ENCODE assay signal across 28 mouse cellular contexts in the genomic region with DNA sequence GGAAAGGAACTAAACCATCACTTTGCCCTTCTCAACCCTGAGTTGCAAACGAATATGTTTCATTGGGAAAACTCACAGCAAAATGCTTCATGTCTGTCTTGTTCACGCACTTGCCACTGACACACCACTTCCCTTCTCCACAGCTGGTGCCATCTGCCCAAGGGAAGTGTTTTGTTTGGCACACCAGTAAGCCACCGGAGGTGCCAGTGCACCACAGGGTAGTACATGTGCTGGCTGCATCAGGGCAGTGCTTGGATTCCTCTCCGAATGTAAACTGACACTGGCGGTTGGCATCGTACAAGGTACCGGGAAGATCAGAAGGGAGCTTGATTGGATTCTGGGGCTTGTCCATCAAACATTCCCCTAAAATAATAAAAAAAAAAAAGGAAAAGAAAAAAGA. TPM values are rescaled to one million over a fixed set of nuclear protein-coding genes. Genes with fewer than 3 reads are reported as not detected.
A peak's percentile ranks its signal among the peaks of the same experiment; 100 is the strongest.
DNase-seq lines count a peak whose midpoint lies in the region; ATAC-seq and TF ChIP-seq lines count a peak whose summit lies in the region.
"Had no signal": no experiment of that assay in that cellular context is flagged by ENCODE, and none has a peak within 500 bp of the region (broad histone marks: within the 10 kb centered on the region; RNA-seq: fewer than 3 reads in every experiment).

No protein-coding gene starts in this region.

- H3K9ac ChIP-seq in heart, embryonic 12.5 days: no peak overlapping the region
- H3K9ac ChIP-seq in kidney, embryonic 14.5 days (ENCODE audit: low read depth, low read length): no peak overlapping the region
- no peak overlapping the region for H3K9ac ChIP-seq in lung, postnatal 0 days (replicated peaks; ENCODE audit: low read depth)
- H3K9ac ChIP-seq: embryonic facial prominence, embryonic 15.5 days; forebrain, embryonic 15.5 days; liver, embryonic 15.5 days; lung, embryonic 15.5 days; midbrain, embryonic 12.5 days; neural tube, embryonic 15.5 days; stomach, embryonic 15.5 days had no signal

- H3K27me3 ChIP-seq in heart, embryonic 12.5 days (replicated peaks): no peaks in the 10 kb centered on the region
- no peaks in the 10 kb centered on the region for H3K27me3 ChIP-seq in kidney, embryonic 14.5 days (ENCODE audit: control insufficient read depth, insufficient read depth, low read length)
- no peaks in the 10 kb centered on the region for H3K27me3 ChIP-seq in lung, postnatal 0 days (replicated peaks; ENCODE audit: insufficient read depth, low read length)
- H3K27me3 ChIP-seq: embryonic facial prominence, embryonic 15.5 days; forebrain, embryonic 15.5 days; lung, embryonic 15.5 days; neural tube, embryonic 15.5 days; stomach, embryonic 15.5 days had no signal

- no peak for TF ChIP-seq EP300 in lung, postnatal 0 days (IDR thresholded peaks at IDR 0.05)

- H3K27ac ChIP-seq in heart, embryonic 12.5 days (ENCODE audit: poor library complexity, severe bottlenecking): no peak overlapping the region
- H3K27ac ChIP-seq in kidney, embryonic 14.5 days (ENCODE audit: low read depth, low read length): no peak overlapping the region
- no peak overlapping the region for H3K27ac ChIP-seq in lung, postnatal 0 days (ENCODE audit: low read length)
- H3K27ac ChIP-seq: embryonic facial prominence, embryonic 15.5 days; forebrain, embryonic 15.5 days; liver, embryonic 15.5 days; lung, embryonic 15.5 days; macrophage; midbrain, embryonic 12.5 days; neural tube, embryonic 15.5 days; stomach, embryonic 15.5 days had no signal

- H3K4me2 ChIP-seq in heart, embryonic 12.5 days: 0 out of 2 replicates have a peak overlapping the region, but pooled peaks have one; percentile 31
- H3K4me2 ChIP-seq in kidney, embryonic 14.5 days (replicated peaks; ENCODE audit: low read depth, low read length): peak overlapping the region; percentile 15; the same call in 1 of the 2 replicates
- peak overlapping the region; percentile 78 for H3K4me2 ChIP-seq in lung, postnatal 0 days (replicated peaks; ENCODE audit: low read depth, low read length)
- H3K4me2 ChIP-seq: embryonic facial prominence, embryonic 15.5 days; forebrain, embryonic 15.5 days; liver, embryonic 15.5 days; midbrain, embryonic 12.5 days; neural tube, embryonic 15.5 days had no signal

- TF ChIP-seq CTCF in lung, postnatal 0 days (IDR thresholded peaks at IDR 0.05): no peak

- no peak for ATAC-seq in heart, embryonic 12.5 days (ENCODE audit: insufficient number of reproducible peaks, low FRiP score)
- ATAC-seq in kidney, embryonic 14.5 days (ENCODE audit: low FRiP score, low TSS enrichment): no peak
- no peak for ATAC-seq in lung, postnatal 0 days
- ATAC-seq: activated CD4-positive, CD25-positive, alpha-beta regulatory T cell, adult 4 months; forebrain, embryonic 15.5 days had no signal

- no peaks in the 10 kb centered on the region for H3K9me3 ChIP-seq in heart, embryonic 12.5 days (replicated peaks)
- no peaks in the 10 kb centered on the region for H3K9me3 ChIP-seq in kidney, embryonic 14.5 days (ENCODE audit: control insufficient read depth, low read length)
- no peaks in the 10 kb centered on the region for H3K9me3 ChIP-seq in lung, postnatal 0 days (ENCODE audit: low read length)
- H3K9me3 ChIP-seq: embryonic facial prominence, embryonic 15.5 days; forebrain, embryonic 15.5 days; liver, embryonic 15.5 days; lung, embryonic 15.5 days; midbrain, embryonic 12.5 days; neural tube, embryonic 15.5 days; stomach, embryonic 15.5 days had no signal

- no peak for DNase-seq in heart, postnatal 36 days
- no peak for DNase-seq in kidney, postnatal 10 days
- DNase-seq in lung, postnatal 0 days (ENCODE audit: low spot score): no peak
- no peak for DNase-seq in lung, postnatal 36 days
- DNase-seq in skeletal muscle tissue, adult 2 months (ENCODE audit: low read depth, low spot score): peak; percentile 79
- no peak for DNase-seq in frontal cortex, adult 2 months (ENCODE audit: extremely low spot score in 1 of 2, low spot score in 1 of 2)
- DNase-seq: adrenal gland, adult 8-10 months; cerebellum, adult 18-20 months; cerebellum, postnatal 36 days; embryo, embryonic 11 days; heart, adult 18-20 months; layer of hippocampus, postnatal 36 days; liver; right cerebral cortex, adult 18-20 months; right cerebral cortex, postnatal 4 days; thymus, postnatal 25 days had no signal

- WGBS in heart, embryonic 12.5 days: 88% methylated on average over 7 of the region's 7 CpGs
- 90% methylated on average over 7 of the region's 7 CpGs for WGBS in kidney, embryonic 14.5 days
- 79% methylated on average over 7 of the region's 7 CpGs for WGBS in lung, postnatal 0 days

- peaks cover 25% of the 10 kb centered on the region for H3K4me1 ChIP-seq in heart, embryonic 12.5 days (replicated peaks)
- peaks cover 6% of the 10 kb centered on the region; the same call in 1 of the 2 replicates for H3K4me1 ChIP-seq in kidney, embryonic 14.5 days (ENCODE audit: control insufficient read depth, insufficient read depth, low read length)
- peaks cover 3% of the 10 kb centered on the region; the same call in 1 of the 2 replicates for H3K4me1 ChIP-seq in lung, postnatal 0 days (ENCODE audit: insufficient read depth, low read depth, low read length)
- H3K4me1 ChIP-seq: liver, embryonic 15.5 days had no signal

- no peak overlapping the region for H3K4me3 ChIP-seq in heart, embryonic 12.5 days
- 0 out of 2 replicates have a peak overlapping the region, but pooled peaks have one; percentile 6 for H3K4me3 ChIP-seq in kidney, embryonic 14.5 days (ENCODE audit: low read length)
- H3K4me3 ChIP-seq in lung, postnatal 0 days (ENCODE audit: low read depth, low read length): peak overlapping the region; percentile 6; the same call in 1 of the 2 replicates
- H3K4me3 ChIP-seq: embryonic facial prominence, embryonic 15.5 days; forebrain, embryonic 15.5 days; liver, embryonic 15.5 days; lung, embryonic 15.5 days; midbrain, embryonic 12.5 days; neural tube, embryonic 15.5 days; stomach, embryonic 15.5 days had no signal

- intact Hi-C loops in heart, postnatal 36 days (cut with DNase I): loop anchor here (10.0 kb wide), 1 partner anchor 634 kb away; no protein-coding TSS in a partner anchor

- H3K36me3 ChIP-seq in heart, embryonic 12.5 days: peaks cover 58% of the 10 kb centered on the region
- H3K36me3 ChIP-seq in kidney, embryonic 14.5 days (ENCODE audit: control insufficient read depth, insufficient read depth, low read length): peaks cover 58% of the 10 kb centered on the region
- peaks cover 42% of the 10 kb centered on the region for H3K36me3 ChIP-seq in lung, postnatal 0 days (ENCODE audit: insufficient read depth, low read length)
- H3K36me3 ChIP-seq: liver, embryonic 15.5 days had no signal

RNA-seq across cellular contexts. Expression of gene Adamts1, which starts 4.6 kb away (rescaled TPM):
- polyA plus RNA-seq in heart, embryonic 12.5 days (2016; fragmentation: Nextera tagmentation; extraction: Ambion mirVana): 89.3 and 89.7 TPM in 2 replicates
- total RNA-seq in heart, postnatal 36 days (2021): 10 to 100 TPM; 23.4 to 40.7 TPM
- 36.8 and 70.7 TPM in 2 replicates for polyA plus RNA-seq in kidney, embryonic 14.5 days (2014; fragmentation: Nextera tagmentation; extraction: Ambion mirVana)
- polyA plus RNA-seq in lung, postnatal 0 days (2015; fragmentation: Nextera tagmentation; extraction: Ambion mirVana): 59.1 and 59.7 TPM in 2 replicates
- 6.7 and 7.4 TPM in 2 replicates for polyA plus RNA-seq in frontal cortex, adult 2 months (2012; rRNA removed)
- total RNA-seq: MEL had no signal
- polyA plus RNA-seq: activated CD4-positive, CD25-positive, alpha-beta regulatory T cell, adult 4 months had no signal

Comparison
In these comparisons a context has a peak if more than half of its experiments do, and no peak if none do; other contexts are left out.
1. H3K4me2 ChIP-seq: peak in every context shown above with its lines; median percentile 78 in lung, postnatal 0 days; 31 in heart, embryonic 12.5 days; 15 in kidney, embryonic 14.5 days.